In genomic region chr14:54715402-54715801, GRCm38 (mm10) we compare ENCODE assay signal across 19 mouse cellular contexts. TPM values are rescaled to one million over a fixed set of nuclear protein-coding genes. Genes with fewer than 3 reads are reported as not detected.
DNase-seq lines count a peak whose midpoint lies in the region; ATAC-seq and TF ChIP-seq lines count a peak whose summit lies in the region.
"Had no signal": no experiment of that assay in that cellular context is flagged by ENCODE, and none has a peak within 500 bp of the region (broad histone marks: within the 10 kb centered on the region; RNA-seq: fewer than 3 reads in every experiment).

No protein-coding gene starts in this region.

- WGBS in hindbrain, embryonic 13.5 days, result 86% methylated on average over 1 of the region's 1 CpGs
- 57% methylated on average over 1 of the region's 1 CpGs for WGBS in hindbrain, postnatal 0 days
- WGBS in midbrain, embryonic 14.5 days, result 88% methylated on average over 1 of the region's 1 CpGs
- 79% methylated on average over 1 of the region's 1 CpGs for WGBS in midbrain, embryonic 10.5 days
- 77% methylated on average over 1 of the region's 1 CpGs for whole genome bisulfite sequencing in midbrain, embryonic 16.5 days

- TF ChIP-seq CTCF in hindbrain, postnatal 0 days (IDR thresholded peaks at IDR 0.05; ENCODE audit: low read depth), result no peak

- no peak for DNase-seq in hindbrain, postnatal 0 days (ENCODE audit: low spot score)
- DNase-seq in midbrain, embryonic 14.5 days, result no peak
- DNase-seq in midbrain, embryonic 10.5 days (ENCODE audit: low spot score), result no peak
- no peak for DNase-seq in thymus, postnatal 4 days
- DNase-seq: heart, adult 2 months; lung, postnatal 10 days; right cerebral cortex, postnatal 14 days had no signal

- H3K27ac ChIP-seq in hindbrain, embryonic 13.5 days, result no peak overlapping the region
- H3K27ac ChIP-seq in hindbrain, postnatal 0 days, result no peak overlapping the region; the same call in 1 of the 2 replicates
- no peak overlapping the region for H3K27ac ChIP-seq in midbrain, embryonic 14.5 days (replicated peaks; ENCODE audit: low read depth, low read length)
- H3K27ac ChIP-seq in midbrain, embryonic 10.5 days (replicated peaks), result no peak overlapping the region
- peak overlapping the region; percentile 78; the same call in 1 of the 2 replicates for H3K27ac ChIP-seq in midbrain, embryonic 16.5 days (ENCODE audit: low read length)
- H3K27ac ChIP-seq: embryonic facial prominence, embryonic 15.5 days; heart, adult 2 months; liver, embryonic 15.5 days; stomach, embryonic 15.5 days had no signal

- no peak for ATAC-seq in hindbrain, embryonic 13.5 days (ENCODE audit: low FRiP score)
- no peak for ATAC-seq in hindbrain, postnatal 0 days
- no peak for ATAC-seq in midbrain, embryonic 14.5 days (ENCODE audit: low FRiP score, low TSS enrichment)
- ATAC-seq in midbrain, embryonic 16.5 days, result no peak
- no peak for ATAC-seq in megakaryocyte progenitor cell, adult 5-6 weeks (replicated peaks; ENCODE audit: poor library complexity)

- peak overlapping the region; percentile 67; the same call in 1 of the 2 replicates for H3K4me2 ChIP-seq in hindbrain, embryonic 13.5 days
- no peak overlapping the region for H3K4me2 ChIP-seq in hindbrain, postnatal 0 days (ENCODE audit: low read depth, low read length)
- peak overlapping the region; percentile 70 for H3K4me2 ChIP-seq in midbrain, embryonic 14.5 days (ENCODE audit: low read length)
- H3K4me2 ChIP-seq in midbrain, embryonic 16.5 days (ENCODE audit: low read length), result peak overlapping the region; percentile 84; the same call in 1 of the 2 replicates

- H3K36me3 ChIP-seq in hindbrain, embryonic 13.5 days, result no peaks in the 10 kb centered on the region
- no peaks in the 10 kb centered on the region for H3K36me3 ChIP-seq in hindbrain, postnatal 0 days (ENCODE audit: insufficient read depth, low read length)
- H3K36me3 ChIP-seq in midbrain, embryonic 14.5 days (ENCODE audit: control insufficient read depth, insufficient read depth, low read length), result no peaks in the 10 kb centered on the region
- no peaks in the 10 kb centered on the region for H3K36me3 ChIP-seq in midbrain, embryonic 10.5 days
- no peaks in the 10 kb centered on the region for H3K36me3 ChIP-seq in midbrain, embryonic 16.5 days (ENCODE audit: control insufficient read depth, insufficient read depth, low read length)
- H3K36me3 ChIP-seq: embryonic facial prominence, embryonic 15.5 days; liver, embryonic 15.5 days; stomach, embryonic 15.5 days had no signal

- no peaks in the 10 kb centered on the region for H3K9me3 ChIP-seq in hindbrain, embryonic 13.5 days
- no peaks in the 10 kb centered on the region for H3K9me3 ChIP-seq in hindbrain, postnatal 0 days (ENCODE audit: low read length)
- H3K9me3 ChIP-seq in midbrain, embryonic 14.5 days (ENCODE audit: control insufficient read depth, low read length), result no peaks in the 10 kb centered on the region
- H3K9me3 ChIP-seq in midbrain, embryonic 10.5 days (replicated peaks), result no peaks in the 10 kb centered on the region
- H3K9me3 ChIP-seq in midbrain, embryonic 16.5 days (replicated peaks; ENCODE audit: control insufficient read depth, low read length, poor library complexity, severe bottlenecking), result no peaks in the 10 kb centered on the region
- H3K9me3 ChIP-seq: embryonic facial prominence, embryonic 15.5 days; liver, embryonic 15.5 days; stomach, embryonic 15.5 days had no signal

- peaks cover 11% of the 10 kb centered on the region for H3K4me1 ChIP-seq in hindbrain, embryonic 13.5 days (replicated peaks)
- no peaks in the 10 kb centered on the region for H3K4me1 ChIP-seq in hindbrain, postnatal 0 days (ENCODE audit: insufficient read depth, low read length)
- H3K4me1 ChIP-seq in midbrain, embryonic 14.5 days (ENCODE audit: control insufficient read depth, insufficient read depth, low read length), result no peaks in the 10 kb centered on the region
- H3K4me1 ChIP-seq in midbrain, embryonic 10.5 days, result peaks cover 11% of the 10 kb centered on the region
- peaks cover 9% of the 10 kb centered on the region; the same call in 1 of the 2 replicates for H3K4me1 ChIP-seq in midbrain, embryonic 16.5 days (ENCODE audit: control insufficient read depth, insufficient read depth, low read length)

- no peak overlapping the region for H3K9ac ChIP-seq in hindbrain, embryonic 13.5 days
- no peak overlapping the region for H3K9ac ChIP-seq in hindbrain, postnatal 0 days (replicated peaks; ENCODE audit: low read length)
- peak overlapping the region; percentile 44; the same call in 1 of the 2 replicates for H3K9ac ChIP-seq in midbrain, embryonic 14.5 days (replicated peaks; ENCODE audit: low read length)
- no peak overlapping the region for H3K9ac ChIP-seq in midbrain, embryonic 16.5 days (ENCODE audit: low read depth, low read length)
- H3K9ac ChIP-seq: embryonic facial prominence, embryonic 15.5 days; liver, embryonic 15.5 days; stomach, embryonic 15.5 days had no signal

- H3K4me3 ChIP-seq in hindbrain, embryonic 13.5 days, result no peak overlapping the region
- H3K4me3 ChIP-seq in hindbrain, postnatal 0 days (ENCODE audit: low read length), result no peak overlapping the region
- H3K4me3 ChIP-seq in midbrain, embryonic 14.5 days (replicated peaks; ENCODE audit: low read depth, low read length), result peak overlapping the region; percentile 36; the same call in 1 of the 2 replicates
- no peak overlapping the region for H3K4me3 ChIP-seq in midbrain, embryonic 10.5 days
- H3K4me3 ChIP-seq in midbrain, embryonic 16.5 days (ENCODE audit: low read depth, low read length), result no peak overlapping the region; the same call in 1 of the 2 replicates

- H3K27me3 ChIP-seq in hindbrain, embryonic 13.5 days, result 0 out of 2 replicates have a peak, but pooled peaks cover 3% of the 10 kb centered on the region
- no peaks in the 10 kb centered on the region for H3K27me3 ChIP-seq in hindbrain, postnatal 0 days (ENCODE audit: insufficient read depth, low read length)
- H3K27me3 ChIP-seq in midbrain, embryonic 14.5 days (ENCODE audit: control insufficient read depth, insufficient read depth, low read length), result no peaks in the 10 kb centered on the region
- peaks cover 16% of the 10 kb centered on the region for H3K27me3 ChIP-seq in midbrain, embryonic 10.5 days (ENCODE audit: low read depth, poor library complexity, severe bottlenecking)
- no peaks in the 10 kb centered on the region; the same call in 1 of the 2 replicates for H3K27me3 ChIP-seq in midbrain, embryonic 16.5 days (ENCODE audit: control insufficient read depth, insufficient read depth, low read depth, low read length)
- H3K27me3 ChIP-seq: stomach, embryonic 15.5 days had no signal

RNA-seq across cellular contexts. Expression of gene Cebpe, which starts 3.4 kb away (rescaled TPM):
- not detected in 2 replicates for polyA plus RNA-seq in hindbrain, embryonic 13.5 days (2015; fragmentation: Nextera tagmentation; extraction: Ambion mirVana)
- total RNA-seq in hindbrain, postnatal 0 days (2014; rRNA removed), result not detected in 2 replicates
- not detected in 2 replicates for polyA plus RNA-seq in hindbrain, postnatal 0 days (2015; fragmentation: Nextera tagmentation; extraction: Ambion mirVana)
- not detected in 2 replicates for polyA plus RNA-seq in midbrain, embryonic 14.5 days (2014; fragmentation: Nextera tagmentation; extraction: Ambion mirVana)
- polyA plus RNA-seq in midbrain, embryonic 10.5 days (2016; fragmentation: Nextera tagmentation; extraction: Ambion mirVana), result 0.09 and 0.11 TPM in 2 replicates
- not detected in 2 replicates for polyA plus RNA-seq in midbrain, embryonic 16.5 days (2015; fragmentation: Nextera tagmentation; extraction: Ambion mirVana)
- total RNA-seq in megakaryocyte progenitor cell, adult 5-6 weeks (2015), result 24.2 and 33.5 TPM in 2 replicates
- 52.6 and 82.0 TPM in 2 replicates for total RNA-seq in megakaryocyte progenitor cell, adult 5-6 weeks (2017)
- total RNA-seq: gastrocnemius, adult 8-10 months; heart, adult 2 months; left cerebral cortex, adult 8-10 months; MEL had no signal
- polyA plus RNA-seq: embryonic facial prominence, embryonic 15.5 days; heart, postnatal 0 days; limb, embryonic 11.5 days had no signal

RNA-seq across cellular contexts. Expression of gene Gm29776, which starts 16.8 kb away (rescaled TPM):
- 0.18 and 0.34 TPM in 2 replicates for polyA plus RNA-seq in hindbrain, embryonic 13.5 days (2015; fragmentation: Nextera tagmentation; extraction: Ambion mirVana)
- 0.31 and 0.61 TPM in 2 replicates for total RNA-seq in hindbrain, postnatal 0 days (2014; rRNA removed)
- polyA plus RNA-seq in hindbrain, postnatal 0 days (2015; fragmentation: Nextera tagmentation; extraction: Ambion mirVana), result 0.26 and 0.28 TPM in 2 replicates
- 0.20 TPM in 2 replicates for polyA plus RNA-seq in midbrain, embryonic 14.5 days (2014; fragmentation: Nextera tagmentation; extraction: Ambion mirVana)
- 0.15 TPM in 1 of 2 replicates, not detected in the other for polyA plus RNA-seq in midbrain, embryonic 10.5 days (2016; fragmentation: Nextera tagmentation; extraction: Ambion mirVana)
- polyA plus RNA-seq in midbrain, embryonic 16.5 days (2015; fragmentation: Nextera tagmentation; extraction: Ambion mirVana), result 0.15 and 0.29 TPM in 2 replicates
- total RNA-seq in megakaryocyte progenitor cell, adult 5-6 weeks (2015), result 0.12 TPM in 1 of 2 replicates, not detected in the other
- not detected in 2 replicates for total RNA-seq in megakaryocyte progenitor cell, adult 5-6 weeks (2017)
- total RNA-seq: adrenal gland, adult 18-20 months; gastrocnemius, adult 8-10 months; heart, adult 2 months; left cerebral cortex, adult 8-10 months; MEL had no signal

RNA-seq across cellular contexts. Expression of gene Acin1, which starts 28.7 kb away (rescaled TPM):
- 155 and 169 TPM in 2 replicates for polyA plus RNA-seq in hindbrain, embryonic 13.5 days (2015; fragmentation: Nextera tagmentation; extraction: Ambion mirVana)
- 101 and 118 TPM in 2 replicates for total RNA-seq in hindbrain, postnatal 0 days (2014; rRNA removed)
- polyA plus RNA-seq in hindbrain, postnatal 0 days (2015; fragmentation: Nextera tagmentation; extraction: Ambion mirVana), result 102 and 106 TPM in 2 replicates
- polyA plus RNA-seq in midbrain, embryonic 14.5 days (2014; fragmentation: Nextera tagmentation; extraction: Ambion mirVana), result 128 and 143 TPM in 2 replicates
- polyA plus RNA-seq in midbrain, embryonic 10.5 days (2016; fragmentation: Nextera tagmentation; extraction: Ambion mirVana), result 128 and 145 TPM in 2 replicates
- 108 and 123 TPM in 2 replicates for polyA plus RNA-seq in midbrain, embryonic 16.5 days (2015; fragmentation: Nextera tagmentation; extraction: Ambion mirVana)
- 170 and 177 TPM in 2 replicates for total RNA-seq in megakaryocyte progenitor cell, adult 5-6 weeks (2015)
- total RNA-seq in megakaryocyte progenitor cell, adult 5-6 weeks (2017), result 223 and 235 TPM in 2 replicates

RNA-seq across cellular contexts. Expression of gene 1700123O20Rik, which starts 29.4 kb away (rescaled TPM):
- polyA plus RNA-seq in hindbrain, embryonic 13.5 days (2015; fragmentation: Nextera tagmentation; extraction: Ambion mirVana), result 78.0 and 79.0 TPM in 2 replicates
- 29.6 and 37.9 TPM in 2 replicates for total RNA-seq in hindbrain, postnatal 0 days (2014; rRNA removed)
- polyA plus RNA-seq in hindbrain, postnatal 0 days (2015; fragmentation: Nextera tagmentation; extraction: Ambion mirVana), result 64.1 and 67.7 TPM in 2 replicates
- polyA plus RNA-seq in midbrain, embryonic 14.5 days (2014; fragmentation: Nextera tagmentation; extraction: Ambion mirVana), result 74.0 and 79.1 TPM in 2 replicates
- polyA plus RNA-seq in midbrain, embryonic 10.5 days (2016; fragmentation: Nextera tagmentation; extraction: Ambion mirVana), result 106 and 111 TPM in 2 replicates
- polyA plus RNA-seq in midbrain, embryonic 16.5 days (2015; fragmentation: Nextera tagmentation; extraction: Ambion mirVana), result 58.9 and 63.9 TPM in 2 replicates
- 75.7 and 80.2 TPM in 2 replicates for total RNA-seq in megakaryocyte progenitor cell, adult 5-6 weeks (2015)
- 47.3 and 52.3 TPM in 2 replicates for total RNA-seq in megakaryocyte progenitor cell, adult 5-6 weeks (2017)
